Mouse (Mus musculus) small intestine, adult 2 months (tissue): ENCODE measurements around the gene Pde8b. TPM values are rescaled to one million over a fixed set of nuclear protein-coding genes. Genes with fewer than 3 reads are reported as not detected.

Experiments used
- H3K27ac ChIP-seq: fragments of 200-500 bp; 2 replicates; pipeline ENCODE4 v1.5.1; 2012; ENCODE audit warnings: low read depth, low read length, control low read depth, inconsistent platforms; ENCODE audit not compliant: insufficient read depth
- H3K27me3 ChIP-seq: fragments of 200-500 bp; 2 replicates; pipeline ENCODE4 v1.6.1; 2012; ENCODE audit warnings: mild to moderate bottlenecking, moderate library complexity, low read length, inconsistent platforms; ENCODE audit not compliant: control insufficient read depth, insufficient read depth
- H3K36me3 ChIP-seq: fragments of 200-500 bp; 2 replicates; pipeline ENCODE4 v1.6.1; 2012; ENCODE audit warnings: mild to moderate bottlenecking, low read length, control low read depth, inconsistent platforms; ENCODE audit not compliant: control insufficient read depth, insufficient read depth
- H3K4me1 ChIP-seq: fragments of 200-500 bp; 2 replicates; pipeline ENCODE4 v1.6.1; 2012; ENCODE audit warnings: low read length, inconsistent platforms, mixed read lengths; ENCODE audit not compliant: control insufficient read depth, insufficient read depth, insufficient read length
- H3K4me3 ChIP-seq: fragments of 200-500 bp; 2 replicates; pipeline ENCODE4 v1.5.1; 2012; ENCODE audit warnings: low read depth, mild to moderate bottlenecking, control low read depth, inconsistent platforms, low read length, moderate library complexity
- CTCF ChIP-seq: fragments of 200-500 bp; IDR thresholded peaks from 2 replicates; pipeline ENCODE4 v1.5.1; 2012; ENCODE audit warnings: low read depth, mild to moderate bottlenecking, control low read depth, inconsistent platforms, low read length, moderate library complexity, mixed read lengths; ENCODE audit not compliant: insufficient replicate concordance, insufficient read length; ENCODE audit errors: extremely low read depth
- POLR2A ChIP-seq: fragments of 200-500 bp; IDR thresholded peaks from 2 replicates; pipeline ENCODE4 v1.6.1; 2012; ENCODE audit warnings: low read depth, mild to moderate bottlenecking, control low read depth, inconsistent platforms, low read length, moderate library complexity
- WGBS: fragments of 180-500 bp; shearing (Covaris S2); methylation state at CpG from one replicate; pipeline ENCODE4 v1.1.7; 2018; 5-methylcytosine and 5-hydroxymethylcytosine counted together
- polyA plus RNA-seq: library from polyadenylated mRNA; depleted of rRNA; stranded (reverse); fragments of >200 nt; gene quantifications from 2 replicates; pipeline ENCODE4 v1.2.3, GENCODE M21; 2012

Gene Pde8b
- polyA plus RNA-seq, 1 experiment = 4.8 TPM

- TF ChIP-seq CTCF (no peak), POLR2A (no peak)
- Histone ChIP-seq H3K36me3 (no peaks in the 10 kb centered on the region), H3K27ac (no peak overlapping the region), H3K4me3 (no peak overlapping the region), H3K4me1 (peaks cover 8% of the 10 kb centered on the region), H3K27me3 (no peaks in the 10 kb centered on the region)
- WGBS = 89% methylated on average over 6 of the region's 6 CpGs
Measured at GRCm38 (mm10) chr13:95174253-95174652, 75.9 kb downstream of the Pde8b start.

- WGBS = 95% methylated on average over 4 of the region's 4 CpGs
- no peak for TF ChIP-seq POLR2A
- TF ChIP-seq CTCF = no peak
Measured at GRCm38 (mm10) chr13:95172346-95172745, 77.8 kb downstream of the Pde8b start.

GRCm38 (mm10) chr13:95160211-95160610 is 89.9 kb downstream of the Pde8b start:
- TF ChIP-seq POLR2A (no peak), CTCF (no peak)
- Histone ChIP-seq H3K4me3 (no peak overlapping the region), H3K27me3 (no peaks in the 10 kb centered on the region), H3K4me1 (no peaks in the 10 kb centered on the region), H3K36me3 (no peaks in the 10 kb centered on the region), H3K27ac (no peak overlapping the region)
- 87% methylated on average over 3 of the region's 3 CpGs for whole genome bisulfite sequencing

More at GRCm38 (mm10) chr13:95172346-95172745, 77.8 kb downstream of the Pde8b start:
- Histone ChIP-seq H3K36me3 (no peaks in the 10 kb centered on the region), H3K27me3 (no peaks in the 10 kb centered on the region), H3K4me3 (no peak overlapping the region), H3K4me1 (peaks cover 8% of the 10 kb centered on the region), H3K27ac (no peak overlapping the region)

GRCm38 (mm10) chr13:95158986-95159385 is 91.2 kb downstream of the Pde8b start:
- TF ChIP-seq CTCF (no peak), POLR2A (no peak)
- Histone ChIP-seq H3K4me1 (no peaks in the 10 kb centered on the region), H3K4me3 (no peak overlapping the region), H3K36me3 (no peaks in the 10 kb centered on the region), H3K27ac (no peak overlapping the region), H3K27me3 (no peaks in the 10 kb centered on the region)
- WGBS = 87% methylated on average over 7 of the region's 7 CpGs

GRCm38 (mm10) chr13:95144746-95145145 is 105.4 kb downstream of the Pde8b start:
- TF ChIP-seq POLR2A (no peak), CTCF (no peak)
- Histone ChIP-seq H3K27me3 (no peaks in the 10 kb centered on the region; the same call in 1 of the 2 replicates), H3K4me1 (peaks cover 2% of the 10 kb centered on the region; the same call in 1 of the 2 replicates), H3K4me3 (no peak overlapping the region), H3K27ac (no peak overlapping the region), H3K36me3 (no peaks in the 10 kb centered on the region)

GRCm38 (mm10) chr13:95140460-95141079 is 109.6 kb downstream of the Pde8b start:
- Histone ChIP-seq H3K27ac (no peak overlapping the region), H3K36me3 (no peaks in the 10 kb centered on the region), H3K4me1 (peaks cover 2% of the 10 kb centered on the region; the same call in 1 of the 2 replicates), H3K4me3 (no peak overlapping the region), H3K27me3 (no peaks in the 10 kb centered on the region)
- WGBS = 35% methylated on average over 4 of the region's 4 CpGs
- no peak for TF ChIP-seq CTCF
- no peak for TF ChIP-seq POLR2A

- H3K27me3 ChIP-seq = no peaks in the 10 kb centered on the region
- WGBS = 87% methylated on average over 7 of the region's 7 CpGs
- no peak for TF ChIP-seq CTCF
- no peak for TF ChIP-seq POLR2A
- H3K4me1 ChIP-seq = peaks cover 2% of the 10 kb centered on the region; the same call in 1 of the 2 replicates
- no peak overlapping the region; the same call in 1 of the 2 replicates for H3K27ac ChIP-seq
- no peaks in the 10 kb centered on the region for H3K36me3 ChIP-seq
- H3K4me3 ChIP-seq = no peak overlapping the region
Measured at GRCm38 (mm10) chr13:95135326-95136150, 114.6 kb downstream of the Pde8b start.
